Mouse (Mus musculus) c-Kit-positive CD71-positive TER-119-negative erythroid progenitor cells, embryonic 14.5 days (primary cell): Measurements from ENCODE around the gene Klc3.
A peak's percentile ranks its signal among the peaks of the same experiment; 100 is the strongest.

Source experiments
- DNase-seq: peaks from one replicate; pipeline ENCODE4 v3.0.0-alpha.2; 2013; ENCODE audit warnings: low read depth

The Klc3 gene

DNA sequence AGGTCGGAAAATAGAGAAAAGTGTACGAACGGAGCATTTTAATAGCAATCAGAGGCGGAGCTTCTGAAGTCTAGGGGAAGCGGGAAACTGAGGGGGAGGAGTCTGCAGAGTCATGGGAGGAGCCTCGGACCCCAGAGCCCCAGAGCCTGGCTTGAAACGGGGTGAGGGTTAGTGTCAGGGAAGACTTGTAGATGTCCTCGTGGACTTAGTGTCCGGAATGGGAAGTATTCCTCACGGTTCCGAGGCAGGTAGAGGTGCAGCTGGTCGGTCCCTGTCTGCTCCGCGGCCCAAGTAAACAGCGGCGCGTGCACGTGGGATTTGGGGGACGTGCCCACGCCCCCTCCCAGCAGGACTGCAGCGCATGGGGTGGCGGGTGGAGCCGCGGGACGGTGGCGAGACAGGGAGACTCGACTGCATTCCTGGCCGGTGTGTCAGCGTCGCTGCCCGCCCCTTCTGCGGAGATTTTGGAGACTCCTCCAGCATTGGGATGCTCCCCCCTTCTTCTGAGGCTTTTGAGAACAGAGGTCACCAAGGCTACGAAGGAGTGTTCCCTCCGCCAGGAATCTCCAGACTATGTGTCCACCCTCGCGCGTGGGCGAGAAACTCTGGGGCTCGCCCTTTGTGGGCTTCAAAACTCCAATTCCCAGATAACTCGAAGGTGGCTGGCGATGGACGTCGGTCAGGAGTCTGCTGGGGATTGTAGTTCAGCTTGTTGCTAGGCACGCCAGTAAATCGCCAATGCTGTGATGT lies 43.8 kb downstream of the Klc3 start:
- no peak for DNase-seq

DNA sequence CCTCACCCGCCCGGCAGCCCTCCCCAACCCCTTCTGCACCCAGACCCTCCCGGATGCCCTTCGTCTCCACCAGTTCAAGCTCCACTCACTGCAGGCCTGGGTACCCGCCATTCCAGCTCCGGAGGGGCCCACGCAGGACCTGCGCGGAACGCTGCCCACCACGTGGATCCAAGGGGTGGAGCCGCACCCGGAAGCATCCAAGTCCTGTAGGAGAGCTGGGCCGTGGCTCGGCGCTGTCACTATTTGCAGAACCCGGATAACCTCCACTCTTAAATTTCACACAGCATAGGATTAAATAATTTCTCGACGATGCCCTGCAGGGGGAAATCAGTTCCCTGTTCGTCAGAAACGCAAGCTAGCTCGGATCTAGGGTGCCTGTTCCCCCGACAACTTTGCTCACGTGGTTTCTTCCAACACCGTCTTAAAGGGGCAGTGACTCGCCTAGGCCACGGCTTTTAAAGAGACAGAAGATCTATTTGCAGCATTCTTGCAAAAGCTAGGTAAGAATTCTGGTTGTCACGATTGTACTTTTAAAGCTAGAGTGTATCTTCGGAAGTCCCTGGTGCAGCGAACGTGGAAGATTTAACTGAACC lies 44.5 kb downstream of the Klc3 start, which contains the start of the genes Cd3eap and Ppp1r13l:
Cd3eap (minus strand) TSS at position 185 of the 593 bp plus-strand sequence.
Ppp1r13l (plus strand) TSS at position 451 of the 593 bp plus-strand sequence.
- DNase-seq: peak; percentile 84

DNA sequence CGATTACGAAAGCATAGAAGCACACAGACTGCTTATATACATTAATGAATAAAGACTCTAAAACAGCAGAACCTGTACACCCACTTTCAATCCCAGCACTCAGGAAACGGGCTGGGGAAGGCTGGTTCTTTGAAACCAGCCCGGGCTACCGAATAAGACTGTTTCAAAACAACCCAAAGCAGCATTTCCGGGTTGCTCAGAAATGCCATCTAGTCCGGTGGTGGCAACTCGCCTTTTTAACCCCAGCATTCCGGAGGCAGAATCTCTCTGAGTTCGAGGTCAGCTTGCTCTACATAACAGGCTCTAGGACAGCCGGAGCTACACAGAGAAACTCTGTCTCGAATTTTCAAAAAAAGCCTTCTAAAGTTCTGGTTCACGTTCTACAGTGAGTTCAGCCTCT lies 45.3 kb downstream of the Klc3 start:
- DNase-seq: no peak

DNA sequence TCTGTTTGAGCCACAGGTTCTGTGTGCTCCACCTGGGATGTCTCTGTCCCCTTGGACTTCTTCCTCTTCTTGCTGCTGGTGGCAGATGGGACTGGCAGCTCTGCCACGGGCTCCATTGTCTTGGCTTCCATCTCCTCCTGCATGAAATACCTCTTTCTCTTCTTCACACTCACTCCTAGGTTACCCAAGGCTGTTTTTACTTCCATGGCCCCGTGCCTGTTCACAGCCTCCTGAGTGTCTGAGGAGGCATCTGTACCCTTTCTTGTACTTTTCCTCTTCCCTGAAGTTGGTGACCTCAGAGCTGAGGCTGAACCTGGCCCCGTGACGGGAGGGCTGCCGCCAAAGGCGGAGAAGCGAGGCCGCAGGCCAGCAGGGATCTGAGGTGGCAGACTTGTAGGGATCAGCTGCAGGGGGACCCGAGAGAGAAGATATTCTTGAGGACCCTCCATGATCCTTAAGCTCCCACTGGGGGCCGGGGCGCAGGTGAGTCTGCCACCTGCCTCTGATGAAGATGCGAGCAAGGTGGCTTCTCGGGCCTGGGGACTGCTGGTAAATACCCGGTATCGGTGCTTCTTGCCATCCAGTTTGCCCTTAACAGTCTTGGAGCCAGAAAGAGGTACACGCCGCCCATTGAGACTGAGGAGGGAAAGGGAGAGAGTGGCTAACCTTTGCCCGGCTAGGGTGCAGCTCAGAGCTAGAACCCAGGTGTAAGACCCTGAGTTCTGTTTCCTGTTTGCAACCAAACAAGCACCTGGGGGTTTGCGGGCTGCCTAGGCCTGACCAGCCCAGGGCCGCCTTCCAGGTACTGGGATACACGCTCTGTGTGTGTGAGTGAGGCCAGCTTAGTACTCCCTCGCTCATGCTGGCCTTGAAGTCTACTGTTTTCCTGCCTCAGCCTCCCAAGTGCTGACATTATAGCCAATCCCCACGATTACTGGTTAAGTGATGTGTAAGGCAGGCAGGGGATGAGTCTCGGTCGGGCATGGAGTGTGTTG lies 46.2 kb downstream of the Klc3 start:
- no peak for DNase-seq

DNA sequence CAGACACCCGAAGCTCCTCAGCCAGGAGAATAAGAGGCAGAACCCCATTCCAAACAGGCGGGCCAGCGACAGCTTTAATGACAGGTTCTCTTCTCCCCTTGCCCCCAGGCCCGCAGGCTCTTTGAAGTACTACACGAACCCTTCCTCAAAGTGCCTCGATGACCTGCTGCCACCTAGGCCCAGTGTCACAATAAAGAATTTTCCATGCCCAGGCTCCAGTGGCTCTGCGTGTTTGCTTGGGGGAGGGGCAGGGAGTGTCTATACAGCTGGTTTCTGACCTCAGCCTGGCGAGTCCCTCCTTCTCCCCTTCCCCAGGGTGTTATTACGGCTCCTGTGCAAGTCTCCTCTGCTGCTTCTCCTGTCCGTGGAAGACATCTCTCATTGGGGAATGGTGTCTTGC lies 47.6 kb downstream of the Klc3 start:
- DNase-seq: no peak

DNA sequence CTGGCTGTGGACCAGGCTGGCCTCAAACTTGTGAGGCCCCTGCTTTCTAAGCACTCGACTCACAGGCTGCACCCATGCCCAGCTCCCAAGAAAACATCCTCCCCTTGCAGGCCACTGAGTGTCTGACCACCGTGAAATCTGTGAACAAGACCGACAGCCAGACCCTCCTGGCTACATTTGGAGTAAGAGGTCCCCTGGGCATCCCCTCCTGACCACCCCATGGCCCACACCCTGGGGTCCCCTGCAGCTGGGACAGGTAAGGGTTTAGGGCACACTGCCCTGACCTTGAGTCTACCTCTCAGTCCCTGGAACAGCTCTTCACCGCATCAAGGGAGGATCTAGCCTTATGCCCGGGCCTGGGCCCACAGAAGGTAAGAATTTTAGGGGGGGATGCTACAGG lies 48.9 kb downstream of the Klc3 start:
- DNase-seq: no peak

DNA sequence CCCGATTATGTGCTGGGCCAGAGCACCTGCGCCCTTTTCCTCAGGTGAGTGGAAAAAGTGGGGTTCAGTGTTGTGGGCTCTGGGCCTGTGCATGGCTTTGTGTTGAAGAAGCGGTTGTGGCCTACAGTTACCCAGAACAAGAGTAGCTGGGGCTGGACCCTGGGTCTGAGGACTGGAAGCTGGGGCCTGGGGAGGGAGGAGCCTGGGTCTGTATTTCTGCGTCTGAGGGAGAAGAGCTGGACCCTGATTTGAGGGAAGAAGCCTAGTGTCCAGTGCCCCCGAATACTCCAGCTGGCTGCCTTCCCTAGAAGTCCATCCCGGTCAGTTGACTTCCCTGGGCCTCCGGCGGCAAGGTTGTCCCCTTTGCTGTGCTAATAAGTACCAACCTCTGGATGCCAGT lies 53.7 kb downstream of the Klc3 start:
- no peak for DNase-seq

DNA sequence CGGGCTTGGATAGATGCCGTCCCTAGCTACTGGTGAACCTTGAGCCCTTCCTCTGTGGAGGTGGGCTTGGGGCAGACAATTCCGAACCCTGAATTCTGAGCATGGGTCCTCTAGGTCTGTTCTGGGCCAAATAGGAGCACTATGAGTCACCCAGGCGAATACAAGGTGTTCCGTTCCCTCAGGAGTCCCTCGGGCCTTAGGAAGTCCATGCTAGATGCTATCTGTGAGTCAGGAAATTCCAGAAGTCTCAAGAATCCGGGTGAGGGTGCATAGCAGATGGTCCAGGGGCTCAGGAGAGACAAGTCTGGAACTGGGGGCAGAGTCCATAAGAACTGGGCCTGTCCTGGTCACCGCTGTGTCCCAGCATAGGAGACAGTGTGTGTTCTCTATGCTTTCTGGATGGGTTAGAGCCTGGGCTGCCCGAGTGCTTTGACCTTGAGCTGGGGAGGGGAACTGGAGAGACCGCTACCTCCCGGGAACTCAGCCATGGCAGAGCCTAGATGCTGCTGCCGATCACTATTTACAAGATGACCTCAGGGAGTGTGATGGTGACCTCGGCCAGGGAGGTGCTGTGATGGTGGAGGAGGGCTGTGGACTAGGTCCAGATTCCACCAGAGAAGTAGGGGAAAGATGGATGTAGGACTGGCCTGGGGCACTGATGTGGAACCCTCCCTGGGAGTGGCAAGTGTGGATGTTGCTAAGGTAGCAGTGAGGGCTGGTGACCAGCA lies 54.6 kb downstream of the Klc3 start:
- DNase-seq: no peak

DNA sequence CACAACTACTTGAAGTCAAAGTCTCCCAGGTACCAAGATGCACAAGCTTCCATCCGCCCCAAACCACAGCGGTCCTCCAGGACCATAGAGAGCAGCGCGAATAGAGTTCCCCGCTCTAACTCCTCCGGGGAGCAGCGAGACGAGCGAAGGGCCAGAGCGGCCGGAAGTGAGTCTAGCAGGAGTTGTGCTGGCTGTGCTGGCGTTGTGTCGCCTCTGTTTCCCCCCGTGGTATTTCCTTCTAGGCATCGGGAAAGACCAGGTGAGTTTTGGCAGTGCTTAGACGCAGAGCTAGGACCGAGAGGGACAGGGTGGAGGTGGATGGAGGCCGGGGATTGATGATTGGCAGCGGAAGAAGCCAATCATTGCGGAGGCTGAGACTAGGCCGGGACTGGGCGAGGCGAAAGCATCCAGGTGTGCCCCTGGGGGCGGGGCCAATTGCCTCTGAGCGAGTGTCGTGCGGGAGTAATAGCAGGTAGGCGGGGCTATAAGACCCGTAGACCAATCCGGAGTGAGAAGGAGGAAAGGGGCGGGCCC lies 58.9 kb downstream of the Klc3 start:
- DNase-seq: peak; percentile 98
